Mouse (Mus musculus): ENCODE data around the gene Selenon. TPM values are rescaled to one million over a fixed set of nuclear protein-coding genes. Genes with fewer than 3 reads are reported as not detected.
"Not testable (repeated sequence)": the region's sequence is repeated elsewhere in the genome, so short reads cannot be mapped to it uniquely, and the experiment has no call there.

Selenon gene
- polyA plus RNA-seq, 1 experiment from 2014 or later = 7.9 TPM

DNA sequence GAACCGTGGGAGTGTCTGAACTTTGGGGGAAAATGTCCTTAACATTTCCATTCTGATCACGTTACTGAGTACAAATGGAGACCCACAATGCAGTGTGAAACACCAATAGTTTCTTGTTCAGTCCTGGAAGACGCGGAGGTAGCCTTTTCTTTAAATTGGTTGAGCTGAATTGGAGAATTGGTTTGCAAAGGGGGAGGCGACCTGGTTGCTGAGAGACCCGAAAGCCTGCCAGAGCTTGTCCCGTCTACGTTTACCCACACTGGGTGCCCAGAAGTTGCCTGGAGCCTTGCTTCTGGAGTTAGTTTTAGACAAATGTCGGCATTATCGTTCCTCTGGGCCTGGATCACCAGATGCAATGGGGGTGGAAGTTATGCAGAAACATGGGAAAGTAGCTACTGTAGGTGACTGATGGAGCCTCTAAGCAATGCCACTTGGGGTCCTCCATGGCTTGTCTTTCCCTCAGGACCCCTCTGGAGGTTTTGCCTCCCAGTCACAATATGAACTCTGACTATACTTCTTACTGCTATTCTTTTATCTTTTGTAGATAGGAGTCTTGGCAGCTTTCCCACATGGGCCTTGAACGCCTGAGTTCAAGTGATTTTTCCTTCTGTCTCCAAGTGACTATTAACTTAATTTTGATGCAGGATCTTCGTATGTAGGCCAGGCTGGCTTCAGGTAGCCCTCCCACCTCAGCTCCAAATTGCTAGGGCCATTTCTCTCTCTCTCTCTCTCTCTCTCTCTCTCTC lies 53.8 kb downstream of the Selenon start:
- ATAC-seq (ENCODE audit: insufficient read depth, low FRiP score) = no peak
- peak overlapping the region; percentile 48 for H3K27ac ChIP-seq (ENCODE audit: low read length)
- no peaks in the 10 kb centered on the region for H3K27me3 ChIP-seq (ENCODE audit: control insufficient read depth, insufficient read depth, low read length)
- H3K9ac ChIP-seq (ENCODE audit: low read length) = no peak overlapping the region
- H3K36me3 ChIP-seq (ENCODE audit: control insufficient read depth, insufficient read depth, low read length) = no peaks in the 10 kb centered on the region
- H3K4me1 ChIP-seq (ENCODE audit: control insufficient read depth, insufficient read depth, low read length) = peaks cover 15% of the 10 kb centered on the region
- H3K4me3 ChIP-seq (replicated peaks; ENCODE audit: low read length) = peak overlapping the region; percentile 62; the same call in 1 of the 2 replicates
- 61% methylated on average over 12 of the region's 12 CpGs for WGBS
- H3K4me2 ChIP-seq (ENCODE audit: low read depth, low read length) = peak overlapping the region; percentile 98
- H3K9me3 ChIP-seq (replicated peaks; ENCODE audit: control insufficient read depth, low read length) = no peaks in the 10 kb centered on the region

DNA sequence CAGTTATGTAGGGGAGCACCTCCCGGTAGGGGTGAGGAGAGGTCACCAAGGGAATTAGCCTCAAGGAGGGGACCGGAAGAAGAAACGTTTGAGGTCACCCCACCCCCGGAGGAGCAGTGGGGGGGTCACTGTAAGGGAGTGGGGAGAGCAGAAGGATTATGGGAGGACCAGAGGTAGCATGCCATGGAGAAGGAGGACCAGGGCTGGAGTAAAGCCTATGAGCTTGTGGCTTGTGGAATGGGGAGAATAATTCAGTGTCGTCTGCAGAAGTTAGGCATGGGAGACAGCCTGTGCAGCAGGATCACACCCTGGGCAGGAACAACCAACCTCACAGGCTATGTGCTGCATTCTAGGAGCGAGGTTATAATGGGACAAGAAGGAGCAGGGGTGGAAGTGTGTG lies 54.7 kb downstream of the Selenon start:
- Histone ChIP-seq H3K9me3 (replicated peaks; ENCODE audit: control insufficient read depth, low read length) (no peaks in the 10 kb centered on the region), H3K36me3 (ENCODE audit: control insufficient read depth, insufficient read depth, low read length) (no peaks in the 10 kb centered on the region), H3K4me2 (ENCODE audit: low read depth, low read length) (peak overlapping the region; percentile 98), H3K4me3 (replicated peaks; ENCODE audit: low read length) (peak overlapping the region; percentile 62), H3K27me3 (ENCODE audit: control insufficient read depth, insufficient read depth, low read length) (no peaks in the 10 kb centered on the region), H3K9ac (ENCODE audit: low read length) (peak overlapping the region; percentile 80), H3K27ac (ENCODE audit: low read length) (peak overlapping the region; percentile 73; the same call in 1 of the 2 replicates), H3K4me1 (ENCODE audit: control insufficient read depth, insufficient read depth, low read length) (peaks cover 15% of the 10 kb centered on the region)
- 14% methylated on average over 6 of the region's 6 CpGs for WGBS
- ATAC-seq (ENCODE audit: insufficient read depth, low FRiP score) = peak; percentile 48

DNA sequence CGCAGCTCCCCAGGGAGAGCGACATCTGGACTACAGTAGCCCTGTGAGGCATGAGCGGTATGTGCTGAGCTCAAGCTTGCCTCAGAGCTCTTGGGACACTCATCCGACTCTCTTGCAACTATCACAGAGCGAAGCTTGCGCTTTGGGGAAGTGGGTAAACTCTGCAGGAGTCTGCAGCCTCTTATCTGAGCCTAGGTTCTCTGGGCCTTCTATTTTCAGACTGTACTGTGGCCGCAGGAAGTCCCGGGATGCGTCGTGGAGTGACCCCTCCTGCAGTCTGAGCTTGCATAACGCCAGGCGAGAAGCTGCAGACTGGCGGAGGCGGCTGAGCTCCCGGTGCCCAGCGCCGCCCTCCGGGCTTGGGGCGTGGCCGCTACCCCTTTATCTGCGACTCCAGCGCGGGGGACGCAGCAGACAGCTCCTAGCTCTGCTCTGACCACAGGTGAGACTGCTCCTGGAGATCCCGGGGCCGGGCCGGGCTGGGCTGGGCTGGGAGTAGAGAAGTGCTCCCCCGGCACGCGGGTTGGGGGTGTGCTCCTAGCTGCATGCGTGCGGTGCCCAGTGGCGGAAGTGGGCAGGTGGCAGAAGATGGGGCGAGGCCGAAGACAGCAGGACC lies 55.3 kb downstream of the Selenon start, which contains the start of gene Paqr7:
Paqr7 (plus strand) TSS at position 103 of the 616 bp plus-strand sequence.
- Histone ChIP-seq H3K9me3 (replicated peaks; ENCODE audit: control insufficient read depth, low read length) (no peaks in the 10 kb centered on the region), H3K4me1 (ENCODE audit: control insufficient read depth, insufficient read depth, low read length) (peaks cover 15% of the 10 kb centered on the region), H3K9ac (ENCODE audit: low read length) (peak within 1 kb of the TSS; percentile 80), H3K4me3 (replicated peaks; ENCODE audit: low read length) (peak within 1 kb of the TSS; percentile 62), H3K4me2 (ENCODE audit: low read depth, low read length) (peak within 1 kb of the TSS; percentile 98), H3K27ac (ENCODE audit: low read length) (peak within 1 kb of the TSS; percentile 73), H3K36me3 (ENCODE audit: control insufficient read depth, insufficient read depth, low read length) (no peaks in the 10 kb centered on the region), H3K27me3 (ENCODE audit: control insufficient read depth, insufficient read depth, low read length) (no peaks in the 10 kb centered on the region)
- peak; percentile 78 for ATAC-seq (ENCODE audit: insufficient read depth, low FRiP score)
- WGBS = 4% methylated on average over 35 of the region's 35 CpGs

DNA sequence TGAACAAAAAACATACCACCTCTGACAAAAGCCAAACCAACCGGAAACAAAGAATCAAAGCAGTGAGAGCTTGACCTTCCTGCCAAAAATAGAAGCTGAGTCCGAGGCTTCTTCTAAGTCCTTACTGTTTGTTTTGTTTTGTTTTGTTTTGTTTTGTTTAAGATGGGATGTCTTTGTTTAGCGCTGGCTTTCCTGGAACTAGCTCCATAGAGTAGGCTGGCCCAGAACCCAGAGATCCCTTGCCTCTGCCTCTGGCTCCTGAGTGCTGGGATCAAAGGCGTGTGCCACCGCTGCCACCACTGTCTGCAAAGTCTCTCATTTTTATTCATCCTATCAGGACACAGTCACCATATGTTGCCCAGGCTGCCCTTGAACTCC lies 56.4 kb downstream of the Selenon start:
- H3K9ac ChIP-seq (ENCODE audit: low read length) = no peak overlapping the region
- peaks cover 15% of the 10 kb centered on the region for H3K4me1 ChIP-seq (ENCODE audit: control insufficient read depth, insufficient read depth, low read length)
- H3K4me2 ChIP-seq (ENCODE audit: low read depth, low read length) = no peak overlapping the region
- no peaks in the 10 kb centered on the region for H3K27me3 ChIP-seq (ENCODE audit: control insufficient read depth, insufficient read depth, low read length)
- H3K27ac ChIP-seq (ENCODE audit: low read length) = peak overlapping the region; percentile 67; the same call in 1 of the 2 replicates
- H3K36me3 ChIP-seq (ENCODE audit: control insufficient read depth, insufficient read depth, low read length) = no peaks in the 10 kb centered on the region
- no peak for ATAC-seq (ENCODE audit: insufficient read depth, low FRiP score)
- H3K4me3 ChIP-seq (replicated peaks; ENCODE audit: low read length) = no peak overlapping the region
- 64% methylated on average over 5 of the region's 5 CpGs for WGBS
- no peaks in the 10 kb centered on the region for H3K9me3 ChIP-seq (replicated peaks; ENCODE audit: control insufficient read depth, low read length)

DNA sequence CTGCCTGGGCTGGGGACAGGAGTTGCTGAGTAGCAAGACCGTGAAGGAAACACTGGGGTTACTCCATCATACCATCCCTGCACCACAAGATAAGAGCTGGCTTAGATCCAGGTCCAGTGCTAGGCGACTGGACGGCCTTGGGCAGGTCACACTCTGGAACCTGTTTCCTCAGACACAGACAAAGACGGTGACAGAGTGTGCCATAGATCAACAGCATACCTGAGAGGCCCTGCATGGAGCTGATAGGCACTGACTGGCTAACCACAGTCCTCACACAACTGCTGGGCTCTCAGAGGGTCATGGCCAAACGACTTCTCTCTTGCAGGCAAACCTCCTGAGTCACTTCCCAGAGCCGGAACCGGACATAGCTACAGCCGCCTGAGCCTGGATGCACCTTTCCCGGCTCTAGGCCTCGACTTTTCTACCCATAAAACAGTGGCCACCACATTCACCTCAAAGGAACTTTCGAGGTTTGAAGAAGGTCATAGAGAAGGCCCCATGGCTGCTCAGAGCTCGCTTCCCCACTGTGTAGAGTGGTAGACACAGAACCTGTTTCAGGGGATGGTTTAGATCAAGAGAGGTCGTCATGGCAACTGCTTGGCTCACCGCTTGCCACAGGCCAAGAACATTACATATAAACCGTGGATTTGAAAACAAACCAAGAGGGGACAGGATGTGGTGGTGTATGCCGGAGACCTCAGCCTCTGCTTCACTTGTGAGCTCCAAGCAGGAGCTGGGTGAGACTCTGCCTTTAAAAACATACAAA lies 57.0 kb downstream of the Selenon start:
- WGBS = 59% methylated on average over 16 of the region's 16 CpGs
- no peaks in the 10 kb centered on the region for H3K27me3 ChIP-seq (ENCODE audit: control insufficient read depth, insufficient read depth, low read length)
- no peaks in the 10 kb centered on the region for H3K36me3 ChIP-seq (ENCODE audit: control insufficient read depth, insufficient read depth, low read length)
- no peaks in the 10 kb centered on the region for H3K9me3 ChIP-seq (replicated peaks; ENCODE audit: control insufficient read depth, low read length)
- peaks cover 15% of the 10 kb centered on the region for H3K4me1 ChIP-seq (ENCODE audit: control insufficient read depth, insufficient read depth, low read length)
- ATAC-seq (ENCODE audit: insufficient read depth, low FRiP score) = peak; percentile 51
- H3K9ac ChIP-seq (ENCODE audit: low read length) = no peak overlapping the region
- no peak overlapping the region for H3K4me3 ChIP-seq (replicated peaks; ENCODE audit: low read length)
- H3K27ac ChIP-seq (ENCODE audit: low read length) = peak overlapping the region; percentile 67
- no peak overlapping the region for H3K4me2 ChIP-seq (ENCODE audit: low read depth, low read length)

DNA sequence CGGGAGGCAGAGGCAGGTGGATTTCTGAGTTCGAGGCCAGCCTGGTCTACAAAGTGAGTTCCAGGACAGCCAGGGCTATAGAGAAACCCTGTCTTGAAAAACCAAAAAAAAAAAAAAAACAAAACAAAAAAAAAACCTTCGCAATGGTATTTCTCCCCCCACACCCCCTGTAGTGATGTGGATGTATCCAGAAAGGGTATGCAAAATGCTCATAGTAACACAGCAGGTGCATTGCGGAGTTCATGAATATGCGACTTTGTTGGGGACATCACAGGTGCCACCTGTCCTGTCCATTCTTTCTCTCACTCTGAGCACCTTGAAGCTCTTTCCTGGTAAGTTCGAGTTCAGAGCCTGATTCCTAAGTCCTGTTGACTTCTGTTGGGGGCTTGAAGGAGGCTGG lies 57.8 kb downstream of the Selenon start:
- 91% methylated on average over 6 of the region's 6 CpGs for WGBS
- not testable (repeated sequence) for ATAC-seq (ENCODE audit: insufficient read depth, low FRiP score); H3K4me3 ChIP-seq (replicated peaks; ENCODE audit: low read length); H3K9me3 ChIP-seq (replicated peaks; ENCODE audit: control insufficient read depth, low read length); H3K27me3 ChIP-seq (ENCODE audit: control insufficient read depth, insufficient read depth, low read length); H3K36me3 ChIP-seq (ENCODE audit: control insufficient read depth, insufficient read depth, low read length); H3K27ac ChIP-seq (ENCODE audit: low read length); H3K9ac ChIP-seq (ENCODE audit: low read length); H3K4me2 ChIP-seq (ENCODE audit: low read depth, low read length)
- H3K4me1 ChIP-seq (ENCODE audit: control insufficient read depth, insufficient read depth, low read length) = peaks cover 15% of the 10 kb centered on the region

DNA sequence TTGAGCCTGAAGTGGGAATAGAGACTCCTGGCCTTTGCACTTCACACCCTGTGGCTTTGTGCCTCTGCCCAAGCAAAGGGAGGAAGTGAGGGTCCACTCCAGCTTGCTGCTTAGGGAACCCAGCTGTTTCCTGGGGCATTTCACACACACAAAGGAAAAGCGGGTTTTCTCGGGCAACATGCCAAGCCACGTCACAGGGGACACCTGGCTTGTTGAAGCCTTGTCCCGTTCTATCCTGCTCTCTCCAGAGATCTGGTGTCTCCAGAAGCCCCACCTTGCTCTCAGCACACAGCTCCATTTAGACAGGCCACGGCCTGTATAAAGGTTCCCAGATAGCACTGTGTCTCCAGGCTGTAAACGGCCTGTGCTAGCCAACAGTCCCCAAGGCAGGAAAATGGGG lies 60.2 kb downstream of the Selenon start:
- no peaks in the 10 kb centered on the region for H3K27me3 ChIP-seq (ENCODE audit: control insufficient read depth, insufficient read depth, low read length)
- no peak overlapping the region for H3K4me3 ChIP-seq (replicated peaks; ENCODE audit: low read length)
- no peaks in the 10 kb centered on the region for H3K36me3 ChIP-seq (ENCODE audit: control insufficient read depth, insufficient read depth, low read length)
- no peak overlapping the region for H3K4me2 ChIP-seq (ENCODE audit: low read depth, low read length)
- 49% methylated on average over 6 of the region's 6 CpGs for WGBS
- H3K9ac ChIP-seq (ENCODE audit: low read length) = no peak overlapping the region
- peak overlapping the region; percentile 22; the same call in 1 of the 2 replicates for H3K27ac ChIP-seq (ENCODE audit: low read length)
- H3K4me1 ChIP-seq (ENCODE audit: control insufficient read depth, insufficient read depth, low read length) = peaks cover 14% of the 10 kb centered on the region
- H3K9me3 ChIP-seq (replicated peaks; ENCODE audit: control insufficient read depth, low read length) = no peaks in the 10 kb centered on the region
- ATAC-seq (ENCODE audit: insufficient read depth, low FRiP score) = peak; percentile 44; the same call in 1 of the 2 replicates

DNA sequence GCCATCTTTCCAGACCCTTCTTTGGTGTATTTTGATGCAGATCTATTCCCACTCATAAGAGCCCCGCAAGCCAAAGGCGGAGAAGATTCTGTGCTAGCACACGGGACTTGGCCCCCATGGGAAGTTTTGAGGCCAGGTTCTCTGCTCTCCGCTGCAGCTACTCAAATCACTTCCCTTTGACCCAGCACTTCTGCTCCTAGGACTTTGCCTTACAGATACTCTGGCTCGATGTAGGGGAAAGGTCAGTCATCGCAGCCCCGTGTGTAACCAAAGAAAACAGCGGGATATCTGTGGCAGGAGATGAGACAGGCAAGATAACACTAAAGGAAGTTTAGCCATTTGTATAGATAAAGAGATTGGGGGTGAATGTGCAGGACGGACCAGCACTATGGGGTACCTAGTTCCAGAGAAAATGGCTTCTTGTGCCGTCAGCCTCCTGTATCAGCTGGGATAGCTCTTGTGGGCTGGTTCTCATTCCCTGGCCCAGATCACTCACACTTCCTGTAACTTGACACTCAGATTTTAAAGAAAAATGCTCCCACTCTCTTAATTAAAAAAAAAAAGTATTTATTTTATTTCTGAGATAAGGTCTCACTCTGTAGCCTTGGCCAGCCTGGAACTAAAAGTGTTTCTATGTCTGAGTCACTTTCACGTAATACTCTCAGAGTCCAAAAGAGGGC lies 61.8 kb downstream of the Selenon start:
- Histone ChIP-seq H3K27ac (ENCODE audit: low read length) (no peak overlapping the region), H3K4me2 (ENCODE audit: low read depth, low read length) (no peak overlapping the region), H3K9ac (ENCODE audit: low read length) (no peak overlapping the region), H3K9me3 (replicated peaks; ENCODE audit: control insufficient read depth, low read length) (no peaks in the 10 kb centered on the region), H3K4me1 (ENCODE audit: control insufficient read depth, insufficient read depth, low read length) (peaks cover 2% of the 10 kb centered on the region; the same call in 1 of the 2 replicates), H3K4me3 (replicated peaks; ENCODE audit: low read length) (no peak overlapping the region), H3K27me3 (ENCODE audit: control insufficient read depth, insufficient read depth, low read length) (no peaks in the 10 kb centered on the region), H3K36me3 (ENCODE audit: control insufficient read depth, insufficient read depth, low read length) (no peaks in the 10 kb centered on the region)
- no peak for ATAC-seq (ENCODE audit: insufficient read depth, low FRiP score)
- 75% methylated on average over 11 of the region's 11 CpGs for WGBS

Measured in stomach, embryonic 16.5 days (tissue).